Mouse (Mus musculus): ENCODE data around the gene Ccl11. TPM values are rescaled to one million over a fixed set of nuclear protein-coding genes. Genes with fewer than 3 reads are reported as not detected.

Gene Ccl11
- 1 to 10 TPM; 1.7 to 3.6 TPM for total RNA-seq (2021)
- polyA plus RNA-seq (2012; rRNA removed), result 3.1 and 5.9 TPM in 2 replicates
- long read RNA-seq, result 0 reads

DNA sequence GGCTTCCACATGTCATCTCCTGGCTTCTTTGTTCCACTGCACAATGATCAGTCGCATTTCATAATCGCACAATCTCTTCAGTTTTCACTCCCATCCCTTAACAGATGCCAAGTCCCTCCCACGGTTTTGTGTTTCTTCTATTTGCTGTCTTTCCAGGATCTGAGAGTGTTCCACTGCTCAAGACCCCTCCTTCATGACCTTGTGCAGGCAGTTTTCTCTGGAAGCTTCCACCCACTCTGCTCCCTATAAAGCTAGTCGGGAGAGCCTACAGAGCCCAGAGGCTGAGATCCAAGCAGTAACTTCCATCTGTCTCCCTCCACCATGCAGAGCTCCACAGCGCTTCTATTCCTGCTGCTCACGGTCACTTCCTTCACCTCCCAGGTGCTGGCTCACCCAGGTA is at the start of gene Ccl11:
TSS of gene Ccl11 (plus strand) at position 178 of the 400 bp plus-strand sequence.
- Histone ChIP-seq H3K79me2 (replicated peaks; ENCODE audit: control insufficient read depth, insufficient read depth, low read length) (no peaks in the 10 kb centered on the region), H3K27ac (no peak within 1 kb of the TSS), H3K27me3 (ENCODE audit: control insufficient read depth, insufficient read depth, low read length) (no peaks in the 10 kb centered on the region), H3K36me3 (ENCODE audit: control insufficient read depth, insufficient read depth, low read length) (no peaks in the 10 kb centered on the region), H3K4me1 (ENCODE audit: control insufficient read depth, insufficient read depth, low read length) (no peaks in the 10 kb centered on the region; the same call in 1 of the 2 replicates), H3K9ac (ENCODE audit: low read depth, low read length) (no peak within 1 kb of the TSS), H3K4me3 (no peak within 1 kb of the TSS)
- intact Hi-C loops (cut with DNase I), result no loop called here
- WGBS, result 62% methylated on average over 6 of the region's 6 CpGs
- TF ChIP-seq POLR2A (IDR thresholded peaks at IDR 0.05; ENCODE audit: insufficient read depth, low read depth, low read length) (no peak), CTCF (IDR thresholded peaks at IDR 0.05) (no peak), EP300 (IDR thresholded peaks at IDR 0.05; ENCODE audit: insufficient read depth, low read depth, low read length) (no peak)
- no peak for DNase-seq

DNA sequence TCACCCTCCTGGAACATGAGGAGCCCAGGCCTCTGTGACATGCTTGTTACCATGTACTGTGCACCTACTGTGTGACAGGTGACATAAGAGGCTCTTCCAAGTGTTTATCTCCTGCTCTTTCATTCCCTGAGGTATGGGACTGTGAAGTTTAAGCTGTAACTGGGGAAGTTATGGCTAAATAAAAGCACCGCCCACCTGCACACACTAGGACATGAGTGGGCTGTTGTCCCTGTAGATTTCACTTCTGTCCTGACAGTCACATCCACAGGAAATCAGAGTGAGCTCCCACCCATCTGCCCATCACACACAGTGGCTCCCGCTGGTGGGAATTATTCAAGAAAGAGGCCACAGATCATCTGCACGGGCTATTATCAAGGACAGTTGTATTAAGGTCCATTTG is 47.5 kb upstream of the Ccl11 start:
- H3K79me2 ChIP-seq (replicated peaks; ENCODE audit: control insufficient read depth, insufficient read depth, low read length), result no peaks in the 10 kb centered on the region
- WGBS, result 82% methylated on average over 3 of the region's 3 CpGs
- no peaks in the 10 kb centered on the region for H3K36me3 ChIP-seq (ENCODE audit: control insufficient read depth, insufficient read depth, low read length)
- peaks cover 17% of the 10 kb centered on the region for H3K4me1 ChIP-seq (ENCODE audit: control insufficient read depth, insufficient read depth, low read length)
- H3K4me3 ChIP-seq, result no peak overlapping the region
- no peak overlapping the region for H3K27ac ChIP-seq
- H3K9ac ChIP-seq (ENCODE audit: low read depth, low read length), result no peak overlapping the region
- no peak for DNase-seq
- H3K27me3 ChIP-seq (ENCODE audit: control insufficient read depth, insufficient read depth, low read length), result no peaks in the 10 kb centered on the region
- intact Hi-C loops (cut with DNase I), result no loop called here
- TF ChIP-seq POLR2A (IDR thresholded peaks at IDR 0.05; ENCODE audit: insufficient read depth, low read depth, low read length) (no peak), EP300 (IDR thresholded peaks at IDR 0.05; ENCODE audit: insufficient read depth, low read depth, low read length) (no peak), CTCF (IDR thresholded peaks at IDR 0.05) (0 out of 2 replicates have a peak, but pooled peaks have one; percentile 8)

- H3K4me3 ChIP-seq, result no peak overlapping the region
- 34% methylated on average over 8 of the region's 8 CpGs for WGBS
- H3K79me2 ChIP-seq (replicated peaks; ENCODE audit: control insufficient read depth, insufficient read depth, low read length), result no peaks in the 10 kb centered on the region
- H3K27ac ChIP-seq, result peak overlapping the region; percentile 45; the same call in 1 of the 2 replicates
- no peaks in the 10 kb centered on the region for H3K36me3 ChIP-seq (ENCODE audit: control insufficient read depth, insufficient read depth, low read length)
- no peak overlapping the region for H3K9ac ChIP-seq (ENCODE audit: low read depth, low read length)
- DNase-seq, result peak in 1 of 2 experiments; percentile 45
- TF ChIP-seq EP300 (IDR thresholded peaks at IDR 0.05; ENCODE audit: insufficient read depth, low read depth, low read length) (0 out of 2 replicates have a peak, but pooled peaks have one; percentile 19), POLR2A (IDR thresholded peaks at IDR 0.05; ENCODE audit: insufficient read depth, low read depth, low read length) (no peak)
- H3K4me1 ChIP-seq (ENCODE audit: control insufficient read depth, insufficient read depth, low read length), result peaks cover 16% of the 10 kb centered on the region
- H3K27me3 ChIP-seq (ENCODE audit: control insufficient read depth, insufficient read depth, low read length), result no peaks in the 10 kb centered on the region
- intact Hi-C loops (cut with DNase I), result no loop called here
Observed at GRCm38 (mm10) chr11:82011411-82012193, 46.0 kb upstream of the Ccl11 start.

DNA sequence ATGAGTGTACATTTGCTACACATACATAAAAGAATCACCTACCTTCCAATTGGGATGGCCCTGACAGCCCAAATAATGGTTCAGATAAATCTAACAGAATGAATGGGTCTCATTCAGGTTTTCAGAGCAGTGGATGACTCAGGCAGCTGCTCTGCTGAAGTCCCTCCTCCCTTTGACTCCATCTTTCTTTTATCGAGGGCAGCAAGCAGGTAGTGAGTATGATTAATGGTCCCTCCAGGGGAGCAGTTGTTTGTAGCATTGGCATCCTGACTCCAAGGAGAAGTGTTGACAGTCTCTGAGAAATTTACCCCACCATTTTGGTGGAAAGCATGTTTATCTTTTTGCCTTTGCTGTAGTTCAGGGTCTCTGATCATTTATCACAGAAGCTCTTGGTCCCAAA is 43.9 kb upstream of the Ccl11 start:
- DNase-seq, result no peak
- Histone ChIP-seq H3K79me2 (replicated peaks; ENCODE audit: control insufficient read depth, insufficient read depth, low read length) (no peaks in the 10 kb centered on the region), H3K36me3 (ENCODE audit: control insufficient read depth, insufficient read depth, low read length) (no peaks in the 10 kb centered on the region), H3K27me3 (ENCODE audit: control insufficient read depth, insufficient read depth, low read length) (no peaks in the 10 kb centered on the region), H3K9ac (ENCODE audit: low read depth, low read length) (no peak overlapping the region), H3K27ac (no peak overlapping the region), H3K4me1 (ENCODE audit: control insufficient read depth, insufficient read depth, low read length) (peaks cover 9% of the 10 kb centered on the region), H3K4me3 (no peak overlapping the region)
- intact Hi-C loops (cut with DNase I), result no loop called here
- WGBS, result 64% methylated on average over 1 of the region's 1 CpGs
- TF ChIP-seq EP300 (IDR thresholded peaks at IDR 0.05; ENCODE audit: insufficient read depth, low read depth, low read length), result no peak
- no peak for TF ChIP-seq POLR2A (IDR thresholded peaks at IDR 0.05; ENCODE audit: insufficient read depth, low read depth, low read length)
- no peak for TF ChIP-seq CTCF (IDR thresholded peaks at IDR 0.05)

DNA sequence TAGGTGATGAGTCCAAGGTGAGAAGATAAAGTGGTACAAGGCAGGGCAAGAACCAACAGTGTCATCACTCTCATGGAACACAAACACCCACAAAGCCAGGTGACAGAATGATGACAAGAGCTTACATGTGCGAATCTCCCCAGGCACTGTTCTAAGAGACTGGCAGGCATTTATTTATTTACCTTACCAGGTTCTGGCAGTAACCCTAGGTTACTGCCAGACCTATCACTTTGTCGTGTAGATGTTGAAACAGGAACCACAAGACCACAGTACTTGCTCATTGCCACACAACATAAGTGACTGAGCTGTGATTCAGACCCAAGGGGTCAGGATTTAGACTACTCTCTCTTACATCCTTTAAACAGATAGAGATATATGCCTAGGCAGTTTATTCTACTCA is 42.6 kb upstream of the Ccl11 start:
- intact Hi-C loops (cut with DNase I), result no loop called here
- H3K27ac ChIP-seq, result no peak overlapping the region
- no peaks in the 10 kb centered on the region for H3K79me2 ChIP-seq (replicated peaks; ENCODE audit: control insufficient read depth, insufficient read depth, low read length)
- no peak for DNase-seq
- no peaks in the 10 kb centered on the region for H3K27me3 ChIP-seq (ENCODE audit: control insufficient read depth, insufficient read depth, low read length)
- no peaks in the 10 kb centered on the region for H3K36me3 ChIP-seq (ENCODE audit: control insufficient read depth, insufficient read depth, low read length)
- 63% methylated on average over 2 of the region's 2 CpGs for WGBS
- TF ChIP-seq CTCF (IDR thresholded peaks at IDR 0.05) (no peak), POLR2A (IDR thresholded peaks at IDR 0.05; ENCODE audit: insufficient read depth, low read depth, low read length) (no peak), EP300 (IDR thresholded peaks at IDR 0.05; ENCODE audit: insufficient read depth, low read depth, low read length) (no peak)
- H3K4me3 ChIP-seq, result no peak overlapping the region
- peaks cover 9% of the 10 kb centered on the region for H3K4me1 ChIP-seq (ENCODE audit: control insufficient read depth, insufficient read depth, low read length)
- H3K9ac ChIP-seq (ENCODE audit: low read depth, low read length), result no peak overlapping the region

GRCm38 (mm10) chr11:82016181-82016780 is 41.3 kb upstream of the Ccl11 start:
- WGBS, result 28% methylated on average over 3 of the region's 3 CpGs

More at GRCm38 (mm10) chr11:82016181-82016780, 41.3 kb upstream of the Ccl11 start:
- Histone ChIP-seq H3K4me1 (ENCODE audit: control insufficient read depth, insufficient read depth, low read length) (peaks cover 6% of the 10 kb centered on the region), H3K4me3 (no peak overlapping the region), H3K36me3 (ENCODE audit: control insufficient read depth, insufficient read depth, low read length) (no peaks in the 10 kb centered on the region), H3K79me2 (replicated peaks; ENCODE audit: control insufficient read depth, insufficient read depth, low read length) (no peaks in the 10 kb centered on the region), H3K27me3 (ENCODE audit: control insufficient read depth, insufficient read depth, low read length) (no peaks in the 10 kb centered on the region), H3K27ac (no peak overlapping the region), H3K9ac (ENCODE audit: low read depth, low read length) (no peak overlapping the region)
- no peak for TF ChIP-seq POLR2A (IDR thresholded peaks at IDR 0.05; ENCODE audit: insufficient read depth, low read depth, low read length)
- TF ChIP-seq EP300 (IDR thresholded peaks at IDR 0.05; ENCODE audit: insufficient read depth, low read depth, low read length), result no peak
- no peak for TF ChIP-seq CTCF (IDR thresholded peaks at IDR 0.05)
- DNase-seq, result peak; percentile 54 to 60
- intact Hi-C loops (cut with DNase I), result loop anchor here (2.0 kb wide), 1 partner anchor 17 kb away; no protein-coding TSS in a partner anchor
